Mouse (Mus musculus): ENCODE measurements at regions not wholly inside any gene's neighbourhood (a gene's known extent, or its start where the extent isn't known, plus 50 kb on each side); places are given as distances from the start of the nearest gene placed in this dataset.

- no peaks in the 10 kb centered on the region for H3K36me3 ChIP-seq (replicated peaks; ENCODE audit: control insufficient read depth, insufficient read depth)
- H3K27me3 ChIP-seq (ENCODE audit: control insufficient read depth, insufficient read depth, low read length): no peaks in the 10 kb centered on the region
- H3K27ac ChIP-seq: no peak overlapping the region
- no peak overlapping the region for H3K4me2 ChIP-seq (replicated peaks)
- H3K9ac ChIP-seq: no peak overlapping the region
- H3K4me1 ChIP-seq (replicated peaks; ENCODE audit: control insufficient read depth, insufficient read depth, low read length): no peaks in the 10 kb centered on the region
- no peak overlapping the region for H3K4me3 ChIP-seq (replicated peaks; ENCODE audit: low read length)
- H3K9me3 ChIP-seq (ENCODE audit: control insufficient read depth, low read length): no peaks in the 10 kb centered on the region
- ATAC-seq (ENCODE audit: low FRiP score): no peak
- DNase-seq (ENCODE audit: low spot score): no peak
These were observed 1144.3 kb upstream of the Slc7a12 start for GRCm38 (mm10) chr3:13336152-13336551.

- Histone ChIP-seq H3K9ac (no peak overlapping the region), H3K9me3 (ENCODE audit: control insufficient read depth, low read length) (no peaks in the 10 kb centered on the region), H3K4me1 (replicated peaks; ENCODE audit: control insufficient read depth, insufficient read depth, low read length) (no peaks in the 10 kb centered on the region), H3K36me3 (replicated peaks; ENCODE audit: control insufficient read depth, insufficient read depth) (no peaks in the 10 kb centered on the region), H3K27me3 (ENCODE audit: control insufficient read depth, insufficient read depth, low read length) (no peaks in the 10 kb centered on the region), H3K4me3 (replicated peaks; ENCODE audit: low read length) (no peak overlapping the region), H3K4me2 (replicated peaks) (no peak overlapping the region), H3K27ac (no peak overlapping the region)
- 57% methylated on average over 3 of the region's 3 CpGs for WGBS
- ATAC-seq (ENCODE audit: low FRiP score): no peak
- peak; percentile 29 for DNase-seq (ENCODE audit: low spot score)
These were observed 1094.3 kb upstream of the Slc7a12 start for GRCm38 (mm10) chr3:13386148-13386547.
